Mouse (Mus musculus) hindbrain, embryonic 11.5 days (tissue): ENCODE data around the gene Cstf3. TPM values are rescaled to one million over a fixed set of nuclear protein-coding genes. Genes with fewer than 3 reads are reported as not detected.
"Not testable (repeated sequence)": the region's sequence is repeated elsewhere in the genome, so short reads cannot be mapped to it uniquely, and the experiment has no call there.

Experiments
- ATAC-seq: fragments of 200-750 bp; cut with Nextera tagmentation; 2 replicates; pipeline ENCODE4 v1.8.0; 2017; ENCODE audit warnings: mild to moderate bottlenecking, moderate TSS enrichment, moderate library complexity; ENCODE audit not compliant: low FRiP score
- DNase-seq: peaks from one replicate; pipeline ENCODE4 v3.0.0-alpha.2; 2015; ENCODE audit warnings: low spot score
- H3K27ac ChIP-seq: fragments of 300-500 bp; sonication (generic); 2 replicates; pipeline ENCODE4 v1.5.1; 2014; ENCODE audit warnings: mild to moderate bottlenecking, low read depth, low read length
- H3K27me3 ChIP-seq: fragments of 300-500 bp; sonication (generic); 2 replicates; pipeline ENCODE4 v1.6.1; 2014; ENCODE audit warnings: mild to moderate bottlenecking, low read length, moderate library complexity, mixed read lengths; ENCODE audit not compliant: control insufficient read depth, insufficient read depth
- H3K36me3 ChIP-seq: fragments of 300-500 bp; sonication (generic); 2 replicates; pipeline ENCODE4 v1.6.1; 2014; ENCODE audit warnings: mild to moderate bottlenecking, low read length, moderate library complexity, mixed read lengths; ENCODE audit not compliant: control insufficient read depth, insufficient read depth
- H3K4me1 ChIP-seq: fragments of 300-500 bp; sonication (generic); replicated peaks from 2 replicates; pipeline ENCODE4 v1.6.1; 2014; ENCODE audit warnings: low read length, mixed read lengths; ENCODE audit not compliant: control insufficient read depth, insufficient read depth
- H3K4me2 ChIP-seq: fragments of 300-500 bp; sonication (generic); replicated peaks from 2 replicates; pipeline ENCODE4 v1.6.1; 2014; ENCODE audit warnings: mild to moderate bottlenecking, low read depth, low read length
- H3K4me3 ChIP-seq: fragments of 300-500 bp; sonication (generic); 2 replicates; pipeline ENCODE4 v1.5.1; 2014; ENCODE audit warnings: low read depth, low read length
- H3K9ac ChIP-seq: fragments of 300-500 bp; sonication (generic); 2 replicates; pipeline ENCODE4 v1.6.1; 2014; ENCODE audit warnings: low read depth, low read length
- H3K9me3 ChIP-seq: fragments of 300-500 bp; sonication (generic); 2 replicates; pipeline ENCODE4 v1.6.1; 2016; ENCODE audit warnings: low read length; ENCODE audit not compliant: control insufficient read depth
- WGBS: fragments of 180-500 bp; shearing (Covaris S2); extraction: QIAGEN DNeasy Blood & Tissue Kit; methylation state at CpG from one replicate; pipeline ENCODE4 v1.1.7; 2014; 5-methylcytosine and 5-hydroxymethylcytosine counted together
- polyA plus RNA-seq: library from polyadenylated mRNA; unstranded; fragments of >200 nt; fragmentation: Nextera tagmentation; extraction: Ambion mirVana; gene quantifications from 2 replicates; pipeline ENCODE4 v1.2.1, GENCODE M21; 2014

Gene Cstf3
- polyA plus RNA-seq: 91.6 and 103 TPM in 2 replicates

GRCm38 (mm10) chr2:104590068-104590828 lies at the start of gene Cstf3:
TSS of gene Cstf3 (plus strand) at chr2:104590523.
- peak; percentile 99 for DNase-seq
- no peaks in the 10 kb centered on the region for H3K36me3 ChIP-seq
- ATAC-seq: peak; percentile 100
- no peaks in the 10 kb centered on the region for H3K27me3 ChIP-seq
- WGBS: under 1% methylated on average over 59 of the region's 59 CpGs
- peak within 1 kb of the TSS; percentile 59 for H3K4me2 ChIP-seq
- no peaks in the 10 kb centered on the region for H3K9me3 ChIP-seq
- 0 out of 2 replicates have a peak, but pooled peaks cover 3% of the 10 kb centered on the region for H3K4me1 ChIP-seq
- H3K4me3 ChIP-seq: peak within 1 kb of the TSS; percentile 77
- peak within 1 kb of the TSS; percentile 88 for H3K9ac ChIP-seq
- peak within 1 kb of the TSS; percentile 75 for H3K27ac ChIP-seq

DNA sequence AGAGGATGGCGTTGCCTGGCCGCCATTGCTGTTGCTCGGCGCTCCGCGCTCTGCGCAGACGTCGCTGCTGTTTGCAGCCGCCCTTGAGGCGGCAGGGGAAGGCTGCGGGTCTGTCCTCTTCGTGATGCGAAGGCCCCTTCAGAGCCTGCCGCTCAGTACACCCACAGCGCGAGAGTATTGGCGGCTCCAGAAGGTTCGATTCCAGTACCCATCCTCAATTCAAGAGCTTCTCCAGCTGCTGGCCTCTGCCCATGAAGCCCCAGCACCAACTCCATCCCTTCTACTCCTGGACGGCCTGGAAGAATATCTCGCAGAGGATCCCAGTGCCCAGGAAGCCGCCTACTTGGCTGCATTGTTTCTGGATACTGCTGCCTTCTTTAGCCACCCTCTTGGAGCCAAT lies 33.6 kb upstream of the Cstf3 start:
- ATAC-seq, H3K36me3 ChIP-seq, DNase-seq: not testable (repeated sequence)

DNA sequence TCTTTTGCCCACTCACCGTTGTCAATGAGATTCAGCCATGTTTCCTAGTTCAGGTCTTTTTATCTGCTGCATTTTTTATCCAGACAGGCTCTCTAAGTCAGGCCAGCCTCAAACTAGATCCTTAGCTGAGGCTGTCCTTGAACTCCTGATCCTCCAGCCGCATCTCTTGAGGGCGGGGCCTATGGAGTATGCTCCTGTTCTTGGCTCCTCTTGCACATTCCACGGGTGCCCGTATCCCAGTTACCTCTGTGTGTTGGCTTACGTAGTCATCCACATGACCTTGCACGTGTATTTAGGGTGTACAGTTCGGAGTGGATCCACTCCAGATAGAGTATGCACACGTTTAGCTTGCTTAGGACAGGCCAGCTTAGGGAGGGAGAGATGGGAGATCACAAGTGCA lies 32.6 kb upstream of the Cstf3 start:
- ATAC-seq: no peak
- no peak for DNase-seq
- Histone ChIP-seq H3K9ac (no peak overlapping the region), H3K27me3 (no peaks in the 10 kb centered on the region), H3K4me3 (no peak overlapping the region), H3K4me1 (no peaks in the 10 kb centered on the region), H3K36me3 (no peaks in the 10 kb centered on the region), H3K9me3 (no peaks in the 10 kb centered on the region), H3K4me2 (no peak overlapping the region), H3K27ac (no peak overlapping the region)
- 93% methylated on average over 9 of the region's 9 CpGs for WGBS

More for the DNA sequence above, 33.6 kb upstream of the Cstf3 start:
- not testable (repeated sequence) for H3K9me3 ChIP-seq, H3K4me3 ChIP-seq, H3K4me2 ChIP-seq, H3K9ac ChIP-seq, H3K27ac ChIP-seq, H3K27me3 ChIP-seq, H3K4me1 ChIP-seq
- 89% methylated on average over 22 of the region's 22 CpGs for WGBS

DNA sequence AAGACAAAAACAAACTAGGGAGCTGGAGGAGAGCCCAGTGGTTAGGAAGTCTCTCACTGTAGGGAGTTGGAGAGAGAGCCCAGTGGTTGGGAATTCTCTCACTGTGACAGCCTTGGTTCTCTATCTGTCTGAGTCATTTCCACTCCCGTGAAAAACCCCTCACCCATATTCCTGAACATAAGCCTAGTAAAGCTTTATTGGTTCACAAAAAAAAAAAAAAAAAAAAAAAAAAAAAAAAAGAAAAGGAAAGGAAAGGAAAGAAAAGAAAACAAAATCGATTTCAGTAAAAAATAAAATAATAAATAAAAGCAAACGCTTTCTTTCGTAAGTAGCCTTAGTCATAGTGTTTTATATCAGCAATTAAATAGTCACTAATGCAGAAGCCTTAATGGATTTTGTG lies 32.0 kb upstream of the Cstf3 start:
- no peaks in the 10 kb centered on the region for H3K27me3 ChIP-seq
- 91% methylated on average over 4 of the region's 4 CpGs for WGBS
- H3K27ac ChIP-seq: no peak overlapping the region
- H3K36me3 ChIP-seq: no peaks in the 10 kb centered on the region
- no peak overlapping the region for H3K9ac ChIP-seq
- H3K4me2 ChIP-seq: no peak overlapping the region
- ATAC-seq (no peak), DNase-seq (no peak)
- H3K4me1 ChIP-seq: no peaks in the 10 kb centered on the region
- H3K4me3 ChIP-seq: no peak overlapping the region
- no peaks in the 10 kb centered on the region for H3K9me3 ChIP-seq

DNA sequence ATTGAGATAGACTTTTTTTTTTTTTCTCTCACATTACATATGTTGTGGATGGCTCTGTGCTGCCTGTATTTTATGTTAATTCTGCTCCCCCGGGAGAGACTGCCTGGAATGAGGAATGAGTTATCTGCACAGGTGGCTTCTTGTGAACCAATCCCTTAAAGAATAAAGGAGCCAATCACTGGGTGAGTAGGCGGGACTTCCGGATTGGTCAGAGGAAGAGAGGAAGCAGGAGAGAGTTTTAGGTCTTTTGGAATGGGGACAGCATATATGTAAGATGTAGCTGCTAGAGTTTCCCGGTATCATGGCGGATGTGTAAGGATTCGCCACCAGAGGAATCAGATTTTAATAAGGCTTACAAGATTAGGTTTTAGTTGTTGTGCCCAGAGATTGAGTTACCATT lies 31.4 kb upstream of the Cstf3 start:
- no peak overlapping the region for H3K27ac ChIP-seq
- WGBS: 66% methylated on average over 6 of the region's 6 CpGs
- H3K36me3 ChIP-seq: no peaks in the 10 kb centered on the region

DNA sequence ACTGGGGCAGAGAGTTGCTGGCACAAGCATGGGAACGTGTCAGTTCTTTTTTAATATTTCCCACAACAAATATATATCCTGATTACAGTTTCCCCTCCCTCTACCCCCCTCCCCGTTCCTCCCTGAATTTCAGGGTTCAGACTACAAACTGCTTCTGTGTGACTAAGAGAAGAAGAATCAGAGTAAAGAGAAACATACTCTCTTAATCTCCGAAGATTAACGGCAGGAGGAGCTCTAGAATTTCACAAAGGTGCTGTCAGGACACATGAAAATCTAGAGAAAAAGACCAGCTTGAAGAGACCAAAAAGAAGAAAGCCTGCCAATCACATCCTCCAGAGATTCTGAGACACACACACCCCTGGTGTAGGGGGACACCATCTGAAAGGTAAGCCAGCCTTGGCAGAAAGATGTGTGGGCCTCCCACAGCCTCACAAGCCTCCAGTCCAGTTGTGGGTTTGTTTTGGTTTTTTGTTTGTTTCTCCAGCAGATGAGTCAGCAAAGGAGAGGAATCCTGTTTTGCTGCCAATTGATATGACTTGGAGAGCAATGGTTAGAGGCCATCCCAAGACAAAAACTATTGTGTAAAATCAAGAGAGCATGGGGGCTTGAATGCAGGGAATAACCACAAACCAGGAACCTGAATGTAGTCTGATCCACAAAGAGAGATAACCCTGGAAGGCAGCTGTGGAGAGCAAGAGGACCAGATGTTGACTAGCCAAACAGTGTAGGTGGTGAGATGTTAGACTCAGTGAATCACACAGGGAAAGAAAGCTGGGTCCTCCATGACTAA lies 30.5 kb upstream of the Cstf3 start:
- ATAC-seq (no peak), DNase-seq (no peak)
- no peaks in the 10 kb centered on the region for H3K27me3 ChIP-seq
- H3K4me1 ChIP-seq: no peaks in the 10 kb centered on the region
- H3K36me3 ChIP-seq: no peaks in the 10 kb centered on the region
- no peak overlapping the region for H3K4me3 ChIP-seq
- no peaks in the 10 kb centered on the region for H3K9me3 ChIP-seq
- no peak overlapping the region for H3K4me2 ChIP-seq
- whole genome bisulfite sequencing: 86% methylated on average over 4 of the region's 4 CpGs
- H3K27ac ChIP-seq: no peak overlapping the region
- H3K9ac ChIP-seq: no peak overlapping the region

More for the DNA sequence above, 31.4 kb upstream of the Cstf3 start:
- H3K9ac ChIP-seq: no peak overlapping the region
- no peaks in the 10 kb centered on the region for H3K4me1 ChIP-seq
- DNase-seq (peak; percentile 31), ATAC-seq (0 out of 2 replicates have a peak, but pooled peaks have one; percentile 47)
- no peak overlapping the region for H3K4me2 ChIP-seq
- H3K9me3 ChIP-seq: no peaks in the 10 kb centered on the region
- H3K4me3 ChIP-seq: no peak overlapping the region
- H3K27me3 ChIP-seq: no peaks in the 10 kb centered on the region

- Histone ChIP-seq H3K9ac (no peak overlapping the region), H3K9me3 (no peaks in the 10 kb centered on the region), H3K36me3 (no peaks in the 10 kb centered on the region), H3K4me1 (no peaks in the 10 kb centered on the region), H3K27me3 (no peaks in the 10 kb centered on the region), H3K4me2 (no peak overlapping the region), H3K27ac (no peak overlapping the region), H3K4me3 (no peak overlapping the region)
- 89% methylated on average over 6 of the region's 6 CpGs for WGBS
- ATAC-seq (no peak), DNase-seq (no peak)
These were observed 28.9 kb upstream of the Cstf3 start for GRCm38 (mm10) chr2:104561386-104561785.

DNA sequence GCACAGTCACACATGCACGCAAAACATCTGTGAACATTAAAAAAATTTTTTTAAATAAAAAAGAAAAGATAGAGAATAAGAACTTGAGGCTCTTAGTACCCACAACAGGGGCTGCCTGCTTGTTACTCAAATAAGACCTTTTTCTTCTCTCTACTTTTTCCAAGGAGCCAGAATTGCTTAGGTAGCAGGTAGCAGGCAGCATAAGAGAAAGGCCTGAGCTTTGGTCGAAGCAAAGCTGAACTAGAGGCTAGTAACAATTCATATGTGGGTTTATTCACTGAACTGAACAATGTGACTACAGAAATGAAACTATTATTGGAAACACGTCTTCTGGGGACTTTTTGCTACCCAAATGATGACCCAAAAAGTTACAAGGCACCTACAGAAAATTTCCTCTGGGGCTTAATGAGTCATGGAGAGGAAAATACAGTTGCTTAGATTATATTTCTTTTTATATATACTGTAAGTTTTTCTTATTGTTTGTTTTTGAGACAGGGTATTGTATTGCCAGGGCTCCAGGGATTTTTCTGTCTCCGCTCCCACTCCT lies 28.3 kb upstream of the Cstf3 start:
- DNase-seq: no peak
- no peak for ATAC-seq
- Histone ChIP-seq H3K27ac (no peak overlapping the region), H3K9me3 (no peaks in the 10 kb centered on the region), H3K9ac (no peak overlapping the region), H3K4me2 (no peak overlapping the region), H3K4me1 (no peaks in the 10 kb centered on the region), H3K27me3 (no peaks in the 10 kb centered on the region), H3K4me3 (no peak overlapping the region), H3K36me3 (no peaks in the 10 kb centered on the region)
- 91% methylated on average over 4 of the region's 4 CpGs for WGBS
